Mouse (Mus musculus) kidney, adult 9 months (tissue): Measurements from ENCODE around the gene Tiam1.

Experiments used
- DNase-seq: peaks from one replicate; pipeline ENCODE4 v3.0.0; 2022

The Tiam1 gene

GRCm38 (mm10) chr16:89871382-89871781 is 272.2 kb downstream of the Tiam1 start:
- no peak for DNase-seq

GRCm38 (mm10) chr16:89870059-89870458 is 273.5 kb downstream of the Tiam1 start:
- DNase-seq, result no peak

GRCm38 (mm10) chr16:89868502-89868901 is 275.1 kb downstream of the Tiam1 start:
- no peak for DNase-seq

GRCm38 (mm10) chr16:89867212-89867829 is 276.2 kb downstream of the Tiam1 start:
- no peak for DNase-seq

- DNase-seq, result no peak
These were observed 278.4 kb downstream of the Tiam1 start for GRCm38 (mm10) chr16:89865136-89865535.

GRCm38 (mm10) chr16:89864710-89865109 is 278.9 kb downstream of the Tiam1 start:
- DNase-seq, result no peak

GRCm38 (mm10) chr16:89863264-89863663 is 280.3 kb downstream of the Tiam1 start:
- no peak for DNase-seq

GRCm38 (mm10) chr16:89861531-89861930 is 282.0 kb downstream of the Tiam1 start:
- no peak for DNase-seq

GRCm38 (mm10) chr16:89860708-89861107 is 282.9 kb downstream of the Tiam1 start:
- no peak for DNase-seq

- no peak for DNase-seq
These were observed 285.9 kb downstream of the Tiam1 start for GRCm38 (mm10) chr16:89857666-89858065.

GRCm38 (mm10) chr16:89854731-89855130 is 288.8 kb downstream of the Tiam1 start:
- no peak for DNase-seq

- DNase-seq, result no peak
These were observed 292.2 kb downstream of the Tiam1 start for GRCm38 (mm10) chr16:89851333-89851732.

- DNase-seq, result peak; percentile 14
These were observed 294.6 kb downstream of the Tiam1 start for GRCm38 (mm10) chr16:89848651-89849597.

- no peak for DNase-seq
These were observed 295.4 kb downstream of the Tiam1 start for GRCm38 (mm10) chr16:89848179-89848578.

GRCm38 (mm10) chr16:89845461-89845860 is 298.1 kb downstream of the Tiam1 start:
- DNase-seq, result no peak

GRCm38 (mm10) chr16:89844580-89844979 is 299.0 kb downstream of the Tiam1 start:
- peak; percentile 59 for DNase-seq

GRCm38 (mm10) chr16:89841894-89842293 is 301.7 kb downstream of the Tiam1 start:
- no peak for DNase-seq

GRCm38 (mm10) chr16:89840361-89840760 is 303.2 kb downstream of the Tiam1 start:
- DNase-seq, result no peak

- DNase-seq, result no peak
These were observed 303.7 kb downstream of the Tiam1 start for GRCm38 (mm10) chr16:89839829-89840228.

GRCm38 (mm10) chr16:89837096-89837495 is 306.5 kb downstream of the Tiam1 start:
- DNase-seq, result no peak

- DNase-seq, result no peak
These were observed 308.0 kb downstream of the Tiam1 start for GRCm38 (mm10) chr16:89835551-89835950.

- DNase-seq, result no peak
These were observed 310.6 kb downstream of the Tiam1 start for GRCm38 (mm10) chr16:89833011-89833410.

GRCm38 (mm10) chr16:89831172-89831571 is 312.4 kb downstream of the Tiam1 start:
- DNase-seq, result peak; percentile 62

GRCm38 (mm10) chr16:89830221-89830648 is 313.3 kb downstream of the Tiam1 start:
- peak; percentile 62 for DNase-seq
